Mouse (Mus musculus) liver, postnatal 0 days (tissue): ENCODE results near the gene Ntrk3. TPM values are rescaled to one million over a fixed set of nuclear protein-coding genes. Genes with fewer than 3 reads are reported as not detected.

Experiments used
- ATAC-seq: fragments of 200-750 bp; cut with Nextera tagmentation; 2 replicates; pipeline ENCODE4 v1.8.0; 2017; ENCODE audit warnings: mild to moderate bottlenecking, moderate library complexity
- DNase-seq: peaks from one replicate; pipeline ENCODE4 v3.0.0-alpha.2; 2016
- H3K27ac ChIP-seq: fragments of 300-500 bp; sonication (generic); 2 replicates; pipeline ENCODE4 v1.5.1; 2014; ENCODE audit warnings: antibody characterized with exemption, moderate library complexity, mild to moderate bottlenecking, low read depth
- H3K27me3 ChIP-seq: fragments of 300-500 bp; sonication (generic); 2 replicates; pipeline ENCODE4 v1.6.1; 2014; ENCODE audit warnings: low read length, control low read depth, mixed read lengths; ENCODE audit not compliant: insufficient read depth
- H3K36me3 ChIP-seq: fragments of 300-500 bp; sonication (generic); replicated peaks from 2 replicates; pipeline ENCODE4 v1.6.1; 2014; ENCODE audit warnings: mild to moderate bottlenecking, control low read depth, low read length, moderate library complexity, mixed read lengths; ENCODE audit not compliant: insufficient read depth
- H3K4me1 ChIP-seq: fragments of 300-500 bp; sonication (generic); 2 replicates; pipeline ENCODE4 v1.6.1; 2014; ENCODE audit warnings: antibody characterized with exemption, mild to moderate bottlenecking, control low read depth; ENCODE audit not compliant: insufficient read depth
- H3K4me2 ChIP-seq: fragments of 300-500 bp; sonication (generic); 2 replicates; pipeline ENCODE4 v1.6.1; 2014; ENCODE audit warnings: low read depth, mild to moderate bottlenecking, low read length, moderate library complexity, mixed read lengths
- H3K4me3 ChIP-seq: fragments of 300-500 bp; sonication (generic); 2 replicates; pipeline ENCODE4 v1.5.1; 2014; ENCODE audit warnings: low read depth, low read length
- H3K9ac ChIP-seq: fragments of 300-500 bp; sonication (generic); replicated peaks from 2 replicates; pipeline ENCODE4 v1.6.1; 2014; ENCODE audit warnings: mild to moderate bottlenecking, moderate library complexity
- H3K9me3 ChIP-seq: fragments of 300-500 bp; sonication (generic); 2 replicates; pipeline ENCODE4 v1.6.1; 2016; ENCODE audit warnings: mild to moderate bottlenecking, control low read depth, low read length, mixed read lengths
- CTCF ChIP-seq: sonication (generic); IDR thresholded peaks from 2 replicates; pipeline ENCODE4 v1.5.1; 2016; ENCODE audit warnings: antibody characterized with exemption, low read depth
- EP300 ChIP-seq: IDR thresholded peaks from 2 replicates; pipeline ENCODE4 v1.6.1; 2016; ENCODE audit warnings: antibody characterized with exemption, low read depth, mild to moderate bottlenecking
- WGBS: fragments of 180-500 bp; shearing (Covaris S2); extraction: QIAGEN DNeasy Blood & Tissue Kit; methylation state at CpG from one replicate; pipeline ENCODE4 v1.1.7; 2014; ENCODE audit not compliant: insufficient replicate concordance; 5-methylcytosine and 5-hydroxymethylcytosine counted together
- polyA plus RNA-seq: library from polyadenylated mRNA; unstranded; fragments of >200 nt; fragmentation: Nextera tagmentation; extraction: Ambion mirVana; gene quantifications from 2 replicates; pipeline ENCODE4 v1.2.1, GENCODE M21; 2015

Gene Ntrk3
- polyA plus RNA-seq, 1 experiment from 2014 or later: 0.16 TPM

GRCm38 (mm10) chr7:78185578-78185977 is 552.2 kb downstream of the Ntrk3 start:
- Histone ChIP-seq H3K9me3 (no peaks in the 10 kb centered on the region), H3K27ac (no peak overlapping the region), H3K4me1 (no peaks in the 10 kb centered on the region), H3K27me3 (no peaks in the 10 kb centered on the region), H3K4me3 (no peak overlapping the region), H3K36me3 (no peaks in the 10 kb centered on the region), H3K4me2 (no peak overlapping the region), H3K9ac (no peak overlapping the region)
- WGBS: 46% methylated on average over 4 of the region's 4 CpGs
- ATAC-seq: no peak
- no peak for TF ChIP-seq EP300
- no peak for TF ChIP-seq CTCF
- no peak for DNase-seq

- H3K27me3 ChIP-seq: no peaks in the 10 kb centered on the region
- DNase-seq (no peak), ATAC-seq (no peak)
- WGBS: 9% methylated on average over 1 of the region's 1 CpGs
- H3K4me2 ChIP-seq: no peak overlapping the region
- H3K27ac ChIP-seq: no peak overlapping the region
- H3K4me3 ChIP-seq: no peak overlapping the region
- H3K9ac ChIP-seq: no peak overlapping the region
- no peaks in the 10 kb centered on the region for H3K36me3 ChIP-seq
- no peaks in the 10 kb centered on the region for H3K4me1 ChIP-seq
- TF ChIP-seq EP300 (no peak), CTCF (no peak)
- no peaks in the 10 kb centered on the region for H3K9me3 ChIP-seq
These were observed 554.4 kb downstream of the Ntrk3 start for GRCm38 (mm10) chr7:78183396-78183795.

- TF ChIP-seq CTCF: no peak
- TF ChIP-seq EP300: no peak
- ATAC-seq: no peak
- DNase-seq: no peak
- H3K4me1 ChIP-seq: no peaks in the 10 kb centered on the region
- no peak overlapping the region for H3K27ac ChIP-seq
- H3K36me3 ChIP-seq: no peaks in the 10 kb centered on the region
- H3K4me3 ChIP-seq: no peak overlapping the region
- H3K9me3 ChIP-seq: no peaks in the 10 kb centered on the region
- H3K9ac ChIP-seq: no peak overlapping the region
- 64% methylated on average over 4 of the region's 4 CpGs for WGBS
- H3K4me2 ChIP-seq: no peak overlapping the region
- H3K27me3 ChIP-seq: no peaks in the 10 kb centered on the region
These were observed 557.7 kb downstream of the Ntrk3 start for GRCm38 (mm10) chr7:78179996-78180665.

- Histone ChIP-seq H3K27ac (no peak overlapping the region), H3K36me3 (no peaks in the 10 kb centered on the region), H3K4me2 (no peak overlapping the region), H3K27me3 (no peaks in the 10 kb centered on the region), H3K4me1 (no peaks in the 10 kb centered on the region), H3K9ac (no peak overlapping the region), H3K4me3 (no peak overlapping the region), H3K9me3 (no peaks in the 10 kb centered on the region)
- 69% methylated on average over 5 of the region's 5 CpGs for WGBS
- DNase-seq (no peak), ATAC-seq (no peak)
- no peak for TF ChIP-seq EP300
- TF ChIP-seq CTCF: no peak
These were observed 565.4 kb downstream of the Ntrk3 start for GRCm38 (mm10) chr7:78172267-78172955.

- H3K9ac ChIP-seq: no peak overlapping the region
- H3K4me1 ChIP-seq: no peaks in the 10 kb centered on the region
- H3K36me3 ChIP-seq: no peaks in the 10 kb centered on the region
- TF ChIP-seq CTCF (no peak), EP300 (no peak)
- H3K27ac ChIP-seq: no peak overlapping the region
- H3K9me3 ChIP-seq: no peaks in the 10 kb centered on the region
- WGBS: 48% methylated on average over 1 of the region's 1 CpGs
- H3K4me2 ChIP-seq: no peak overlapping the region
- ATAC-seq: no peak
- no peak overlapping the region for H3K4me3 ChIP-seq
- no peak for DNase-seq
- H3K27me3 ChIP-seq: no peaks in the 10 kb centered on the region
These were observed 572.3 kb downstream of the Ntrk3 start for GRCm38 (mm10) chr7:78165466-78165865.

GRCm38 (mm10) chr7:78157946-78158345 is 579.9 kb downstream of the Ntrk3 start:
- no peak for TF ChIP-seq CTCF
- TF ChIP-seq EP300: no peak
- H3K4me1 ChIP-seq: no peaks in the 10 kb centered on the region
- no peak for ATAC-seq
- H3K27me3 ChIP-seq: no peaks in the 10 kb centered on the region
- 72% methylated on average over 2 of the region's 2 CpGs for whole genome bisulfite sequencing
- no peak overlapping the region for H3K4me3 ChIP-seq
- no peak for DNase-seq
- H3K9ac ChIP-seq: no peak overlapping the region
- H3K9me3 ChIP-seq: 0 out of 2 replicates have a peak, but pooled peaks cover 2% of the 10 kb centered on the region
- no peak overlapping the region for H3K4me2 ChIP-seq
- H3K27ac ChIP-seq: no peak overlapping the region
- H3K36me3 ChIP-seq: no peaks in the 10 kb centered on the region
